Mouse (Mus musculus): ENCODE measurements around the gene Itpk1. TPM values are rescaled to one million over a fixed set of nuclear protein-coding genes. Genes with fewer than 3 reads are reported as not detected.

Gene Itpk1
- total RNA-seq, 2 experiments from 2014 or later, result 66.6 to 76.8 TPM

GRCm38 (mm10) chr12:102599801-102600200, 104.9 kb downstream of the Itpk1 start:
- no peak for TF ChIP-seq CTCF (conservative IDR thresholded peaks at IDR 0.05)
- DNase-seq (ENCODE audit: low spot score in 2 of 2), result no peak
- Histone ChIP-seq H3K27ac (0 out of 2 replicates have a peak overlapping the region, but pooled peaks have one; percentile 18), H3K4me3 (no peak overlapping the region)

GRCm38 (mm10) chr12:102598535-102598934, 106.2 kb downstream of the Itpk1 start:
- DNase-seq (ENCODE audit: low spot score in 2 of 2), result no peak
- no peak overlapping the region for H3K4me3 ChIP-seq

GRCm38 (mm10) chr12:102597466-102597865, 107.3 kb downstream of the Itpk1 start:
- TF ChIP-seq CTCF (conservative IDR thresholded peaks at IDR 0.05), result no peak
- DNase-seq (ENCODE audit: low spot score in 2 of 2), result no peak

More at GRCm38 (mm10) chr12:102598535-102598934, 106.2 kb downstream of the Itpk1 start:
- peak; percentile 63 for TF ChIP-seq CTCF (conservative IDR thresholded peaks at IDR 0.05)
- no peak overlapping the region for H3K27ac ChIP-seq

GRCm38 (mm10) chr12:102596410-102596809, 108.3 kb downstream of the Itpk1 start:
- DNase-seq (ENCODE audit: low spot score in 2 of 2), result no peak
- Histone ChIP-seq H3K4me3 (no peak overlapping the region), H3K27ac (no peak overlapping the region)
- TF ChIP-seq CTCF (conservative IDR thresholded peaks at IDR 0.05), result peak; percentile 77

More at GRCm38 (mm10) chr12:102597466-102597865, 107.3 kb downstream of the Itpk1 start:
- no peak overlapping the region for H3K4me3 ChIP-seq
- H3K27ac ChIP-seq, result no peak overlapping the region

- DNase-seq (ENCODE audit: low spot score in 2 of 2), result no peak
- no peak for TF ChIP-seq CTCF (conservative IDR thresholded peaks at IDR 0.05)
- H3K4me3 ChIP-seq, result no peak overlapping the region
- H3K27ac ChIP-seq, result no peak overlapping the region
Measured at GRCm38 (mm10) chr12:102594627-102595026, 110.1 kb downstream of the Itpk1 start.

- DNase-seq (ENCODE audit: low spot score in 2 of 2), result peak in 1 of 2 experiments; percentile 33
- TF ChIP-seq CTCF (conservative IDR thresholded peaks at IDR 0.05), result no peak
- H3K4me3 ChIP-seq, result no peak overlapping the region
- 0 out of 2 replicates have a peak overlapping the region, but pooled peaks have one; percentile 10 for H3K27ac ChIP-seq
Measured at GRCm38 (mm10) chr12:102593699-102594098, 111.0 kb downstream of the Itpk1 start.

GRCm38 (mm10) chr12:102590711-102591360, 113.9 kb downstream of the Itpk1 start:
- H3K27ac ChIP-seq, result no peak overlapping the region
- no peak for DNase-seq (ENCODE audit: low spot score in 2 of 2)
- no peak for TF ChIP-seq CTCF (conservative IDR thresholded peaks at IDR 0.05)

GRCm38 (mm10) chr12:102587106-102587505, 117.6 kb downstream of the Itpk1 start:
- Histone ChIP-seq H3K27ac (peak overlapping the region; percentile 64), H3K4me3 (no peak overlapping the region)
- TF ChIP-seq CTCF (conservative IDR thresholded peaks at IDR 0.05), result no peak
- no peak for DNase-seq (ENCODE audit: low spot score in 2 of 2)

More at GRCm38 (mm10) chr12:102590711-102591360, 113.9 kb downstream of the Itpk1 start:
- H3K4me3 ChIP-seq, result no peak overlapping the region

- peak; percentile 52 to 61 for DNase-seq (ENCODE audit: low spot score in 2 of 2)
- Histone ChIP-seq H3K4me3 (no peak overlapping the region), H3K27ac (peak overlapping the region; percentile 64)
- no peak for TF ChIP-seq CTCF (conservative IDR thresholded peaks at IDR 0.05)
Measured at GRCm38 (mm10) chr12:102586286-102586881, 118.3 kb downstream of the Itpk1 start.

GRCm38 (mm10) chr12:102585390-102585789, 119.3 kb downstream of the Itpk1 start:
- DNase-seq (ENCODE audit: low spot score in 2 of 2), result no peak
- H3K27ac ChIP-seq, result no peak overlapping the region
- no peak overlapping the region for H3K4me3 ChIP-seq
- TF ChIP-seq CTCF (conservative IDR thresholded peaks at IDR 0.05), result no peak

- TF ChIP-seq CTCF (conservative IDR thresholded peaks at IDR 0.05), result no peak
- H3K4me3 ChIP-seq, result no peak overlapping the region
- DNase-seq (ENCODE audit: low spot score in 2 of 2), result no peak
- H3K27ac ChIP-seq, result no peak overlapping the region
Measured at GRCm38 (mm10) chr12:102582441-102582840, 122.3 kb downstream of the Itpk1 start.

- H3K4me3 ChIP-seq, result no peak overlapping the region
- no peak overlapping the region for H3K27ac ChIP-seq
- no peak for TF ChIP-seq CTCF (conservative IDR thresholded peaks at IDR 0.05)
- no peak for DNase-seq (ENCODE audit: low spot score in 2 of 2)
Measured at GRCm38 (mm10) chr12:102581579-102582196, 123.0 kb downstream of the Itpk1 start.

GRCm38 (mm10) chr12:102579041-102579440, 125.7 kb downstream of the Itpk1 start:
- Histone ChIP-seq H3K27ac (no peak overlapping the region), H3K4me3 (no peak overlapping the region)
- TF ChIP-seq CTCF (conservative IDR thresholded peaks at IDR 0.05), result peak; percentile 93
- DNase-seq (ENCODE audit: low spot score in 2 of 2), result peak; percentile 58 to 88
